Mouse (Mus musculus) liver (tissue): ENCODE results near the gene Rap1b.

ENCODE experiments used
- DNase-seq: peaks from one replicate; pipeline ENCODE4 v3.0.0-alpha.2; 2020; ENCODE audit warnings: mixed read lengths

The Rap1b gene

GRCm38 (mm10) chr10:117781021-117781725 lies 64.7 kb downstream of the Rap1b start:
- no peak for DNase-seq

- no peak for DNase-seq
Measured at GRCm38 (mm10) chr10:117780306-117780911, 65.4 kb downstream of the Rap1b start.

- DNase-seq: no peak
Measured at GRCm38 (mm10) chr10:117779581-117780305, 66.1 kb downstream of the Rap1b start.

GRCm38 (mm10) chr10:117778951-117779350 lies 66.9 kb downstream of the Rap1b start:
- no peak for DNase-seq

- DNase-seq: no peak
Measured at GRCm38 (mm10) chr10:117778328-117778910, 67.4 kb downstream of the Rap1b start.

GRCm38 (mm10) chr10:117777501-117778327 lies 68.1 kb downstream of the Rap1b start:
- DNase-seq: no peak

- no peak for DNase-seq
Measured at GRCm38 (mm10) chr10:117777103-117777470, 68.7 kb downstream of the Rap1b start.

GRCm38 (mm10) chr10:117776281-117777102 lies 69.3 kb downstream of the Rap1b start:
- DNase-seq: no peak

GRCm38 (mm10) chr10:117775401-117776144 lies 70.3 kb downstream of the Rap1b start:
- no peak for DNase-seq

- DNase-seq: no peak
Measured at GRCm38 (mm10) chr10:117774817-117775120, 71.1 kb downstream of the Rap1b start.

GRCm38 (mm10) chr10:117774011-117774816 lies 71.6 kb downstream of the Rap1b start:
- DNase-seq: no peak

GRCm38 (mm10) chr10:117773106-117773720 lies 72.6 kb downstream of the Rap1b start:
- no peak for DNase-seq

GRCm38 (mm10) chr10:117772364-117773105 lies 73.3 kb downstream of the Rap1b start:
- no peak for DNase-seq

- DNase-seq: no peak
Measured at GRCm38 (mm10) chr10:117771131-117771510, 74.7 kb downstream of the Rap1b start.

GRCm38 (mm10) chr10:117770286-117771130 lies 75.3 kb downstream of the Rap1b start:
- no peak for DNase-seq

GRCm38 (mm10) chr10:117769541-117770285 lies 76.1 kb downstream of the Rap1b start:
- DNase-seq: no peak

- no peak for DNase-seq
Measured at GRCm38 (mm10) chr10:117768141-117768440, 77.7 kb downstream of the Rap1b start.
